Mouse (Mus musculus): ENCODE measurements around the gene Pmp22.

- TF ChIP-seq CTCF (IDR thresholded peaks at IDR 0.05; ENCODE audit: extremely low read depth, insufficient read depth, insufficient read length, insufficient replicate concordance) (no peak), POLR2A (IDR thresholded peaks at IDR 0.05; ENCODE audit: low read depth, low read length) (no peak)
Observed at GRCm38 (mm10) chr11:63134742-63135482, 6.1 kb downstream of the Pmp22 start.
